ENCODE assay signal across 19 mouse cellular contexts in genomic region chr12:35725910-35726309, GRCm38 (mm10).
DNase-seq lines count a peak whose midpoint lies in the region; TF ChIP-seq lines count a peak whose summit lies in the region.
"Had no signal": no experiment of that assay in that cellular context is flagged by ENCODE, and none has a peak within 500 bp of the region (broad histone marks: within the 10 kb centered on the region; RNA-seq: fewer than 3 reads in every experiment).

No protein-coding gene starts in this region.

- no peak overlapping the region for H3ac ChIP-seq in myocyte (ENCODE audit: control insufficient read depth, insufficient read length)

- no peak overlapping the region for H3K4me3 ChIP-seq in layer of hippocampus, adult 2 months
- no peak overlapping the region for H3K4me3 ChIP-seq in myocyte
- H3K4me3 ChIP-seq: embryonic facial prominence, embryonic 10.5 days; embryonic facial prominence, embryonic 12.5 days; forebrain, embryonic 13.5 days; forebrain, embryonic 15.5 days had no signal

- H3K36me3 ChIP-seq in myocyte (ENCODE audit: control insufficient read depth, insufficient read depth): no peaks in the 10 kb centered on the region
- H3K36me3 ChIP-seq: embryonic facial prominence, embryonic 10.5 days; embryonic facial prominence, embryonic 12.5 days; forebrain, embryonic 15.5 days had no signal

- TF ChIP-seq CTCF in layer of hippocampus, adult 2 months (conservative IDR thresholded peaks at IDR 0.05): no peak

- intact Hi-C loops in heart, postnatal 10 days (cut with DNase I): no loop called here

- no peak overlapping the region for H3K4me2 ChIP-seq in myocyte (ENCODE audit: low read depth)
- H3K4me2 ChIP-seq: embryonic facial prominence, embryonic 12.5 days; forebrain, embryonic 13.5 days; forebrain, embryonic 15.5 days had no signal

- no peaks in the 10 kb centered on the region for H3K79me2 ChIP-seq in myocyte (ENCODE audit: control insufficient read depth, insufficient read depth)

- no peak overlapping the region for H3K27ac ChIP-seq in layer of hippocampus, adult 2 months
- H3K27ac ChIP-seq: embryonic facial prominence, embryonic 10.5 days; embryonic facial prominence, embryonic 12.5 days; forebrain, embryonic 13.5 days; forebrain, embryonic 15.5 days had no signal

- no peak for TF ChIP-seq POLR2A in myocyte (IDR thresholded peaks at IDR 0.05; ENCODE audit: insufficient read length, low read depth)

- DNase-seq in layer of hippocampus, adult 11-12 months (ENCODE audit: low spot score): peak; percentile 10
- DNase-seq in layer of hippocampus, adult 2 months (ENCODE audit: low spot score in 2 of 2): no peak
- DNase-seq in right cerebral cortex, adult 18-20 months: peak; percentile 21
- no peak for DNase-seq in right cerebral cortex, postnatal 4 days
- DNase-seq in brain, adult 2 months (ENCODE audit: low read depth, low spot score): peak; percentile 57
- DNase-seq in heart, postnatal 10 days: no peak
- DNase-seq: adrenal gland, adult 2 months; adrenal gland, postnatal 10 days; adrenal gland, postnatal 25 days; cerebellum, adult 11-12 months; cerebellum, adult 2 months; cerebellum, adult 9-10 months; cerebellum, postnatal 10 days; cerebellum, postnatal 25 days had no signal

- no peaks in the 10 kb centered on the region for H3K27me3 ChIP-seq in myocyte (ENCODE audit: control insufficient read depth, insufficient read depth, insufficient read length)
- H3K27me3 ChIP-seq: embryonic facial prominence, embryonic 12.5 days; forebrain, embryonic 13.5 days; forebrain, embryonic 15.5 days had no signal

TF ChIP-seq in myocyte, 11 proteins besides CTCF, POLR2A, EP300 and RAD21:
- peak in 2 of 3 experiments; percentile 26 to 42 for TF ChIP-seq MYOD1 (IDR thresholded peaks at IDR 0.05; ENCODE audit: control insufficient read depth in 1 of 3, insufficient read length in 2 of 3, low read depth in 2 of 3)
- peak in 1 of 3 experiments; percentile 79 for TF ChIP-seq MYOG (IDR thresholded peaks at IDR 0.05; ENCODE audit: control insufficient read depth in 1 of 3, insufficient read depth in 1 of 3, insufficient read length in 2 of 3, low read depth in 2 of 3)
- no peak for TF ChIP-seq E2F4 (IDR thresholded peaks at IDR 0.05; ENCODE audit: insufficient read depth)
- TF ChIP-seq SRF (IDR thresholded peaks at IDR 0.05; ENCODE audit: control insufficient read depth, insufficient read length, low read depth): no peak
- no peak for TF ChIP-seq TCF3 (IDR thresholded peaks at IDR 0.05; ENCODE audit: insufficient read length, low read depth)

Comparison
In these comparisons a context has a peak if more than half of its experiments do, and no peak if none do; other contexts are left out.
1. DNase-seq: peak in layer of hippocampus, adult 11-12 months (single experiment), right cerebral cortex, adult 18-20 months (single experiment) and brain, adult 2 months (single experiment); none in layer of hippocampus, adult 2 months (0 of 2), right cerebral cortex, postnatal 4 days (single experiment) and heart, postnatal 10 days (0 of 2).